Mouse (Mus musculus) cortical plate, adult 2 months (tissue): ENCODE results near the gene Mettl13. TPM values are rescaled to one million over a fixed set of nuclear protein-coding genes. Genes with fewer than 3 reads are reported as not detected.

ENCODE experiments used
- H3K27ac ChIP-seq: fragments of 200-500 bp; 2 replicates; pipeline ENCODE4 v1.5.1; 2012; ENCODE audit warnings: low read length, control low read depth, inconsistent platforms; ENCODE audit not compliant: insufficient read depth
- H3K4me1 ChIP-seq: fragments of 200-500 bp; 2 replicates; pipeline ENCODE4 v1.6.1; 2011; ENCODE audit warnings: low read length; ENCODE audit not compliant: control insufficient read depth, insufficient read depth
- H3K4me3 ChIP-seq: fragments of 200-500 bp; 2 replicates; pipeline ENCODE4 v1.5.1; 2011; ENCODE audit warnings: mild to moderate bottlenecking, low read length, control low read depth; ENCODE audit not compliant: insufficient read depth
- CTCF ChIP-seq: fragments of 200-500 bp; IDR thresholded peaks from 2 replicates; pipeline ENCODE4 v1.5.1; 2011; ENCODE audit warnings: mild to moderate bottlenecking, control low read depth, low read length; ENCODE audit not compliant: insufficient read depth; ENCODE audit errors: extremely low read depth
- polyA plus RNA-seq: library from polyadenylated mRNA; depleted of rRNA; stranded (reverse); fragments of >200 nt; gene quantifications from 2 replicates; pipeline ENCODE4 v1.2.3, GENCODE M21; 2012; rRNA removed

Gene Mettl13
- polyA plus RNA-seq, 1 experiment, result 9.3 TPM

DNA sequence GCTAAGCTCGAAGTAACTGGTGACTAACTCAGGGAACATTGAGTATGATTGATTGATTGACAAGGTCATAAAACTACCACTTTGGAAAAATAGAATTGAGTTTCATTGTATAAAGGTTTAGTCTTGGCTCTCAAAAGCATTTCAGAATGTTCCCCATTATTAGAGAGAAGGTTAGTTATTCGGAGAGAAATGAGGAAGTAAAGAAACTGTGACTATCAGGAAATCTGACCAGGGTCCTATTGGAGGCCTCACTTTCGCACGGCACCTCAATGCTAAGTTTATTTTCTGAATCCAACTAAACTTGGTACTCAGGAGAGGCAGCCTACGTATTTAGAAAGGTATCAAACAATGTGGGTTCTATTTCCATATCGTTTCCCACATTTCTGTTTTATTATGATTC is 42.7 kb downstream of the Mettl13 start:
- Histone ChIP-seq H3K4me3 (no peak overlapping the region), H3K27ac (no peak overlapping the region), H3K4me1 (no peaks in the 10 kb centered on the region)
- no peak for TF ChIP-seq CTCF

Other genes with a start within 250 kb of the Mettl13 start
- 48.9 and 54.3 TPM in 2 replicates for gene Dnm3, start 70.5 kb downstream of the Mettl13 start, polyA plus RNA-seq
- gene Vamp4, start 22.0 kb upstream of the Mettl13 start, polyA plus RNA-seq, result 82.2 and 84.3 TPM in 2 replicates
- 21.2 and 22.2 TPM in 2 replicates for gene Myoc, start 90.6 kb upstream of the Mettl13 start, polyA plus RNA-seq
- gene Myocos, start 109.7 kb upstream of the Mettl13 start, polyA plus RNA-seq, result not detected in 2 replicates
- gene Prrc2c, start 192.0 kb upstream of the Mettl13 start, polyA plus RNA-seq, result 38.6 and 41.5 TPM in 2 replicates